Mouse (Mus musculus) ES-Bruce4 (cell line): ENCODE measurements around the gene Nck2. TPM values are rescaled to one million over a fixed set of nuclear protein-coding genes. Genes with fewer than 3 reads are reported as not detected.

ENCODE experiments used
- H3K27ac ChIP-seq: 2 replicates; pipeline ENCODE4 v1.5.1; 2012; ENCODE audit warnings: low read length, inconsistent platforms; ENCODE audit not compliant: insufficient read depth
- H3K27me3 ChIP-seq: 2 replicates; pipeline ENCODE4 v1.6.1; 2012; ENCODE audit warnings: mild to moderate bottlenecking, low read length, inconsistent platforms; ENCODE audit not compliant: control insufficient read depth, poor library complexity, insufficient read depth, severe bottlenecking
- H3K36me3 ChIP-seq: 2 replicates; pipeline ENCODE4 v1.6.1; 2012; ENCODE audit warnings: inconsistent platforms, mild to moderate bottlenecking, low read length, moderate library complexity; ENCODE audit not compliant: control insufficient read depth, poor library complexity, insufficient read depth, severe bottlenecking
- H3K4me1 ChIP-seq: one replicate; pipeline ENCODE4 v1.8.1; 2011; ENCODE audit warnings: low read length; ENCODE audit not compliant: control insufficient read depth, insufficient read depth
- H3K4me3 ChIP-seq: 2 replicates; pipeline ENCODE4 v1.5.1; 2011; ENCODE audit warnings: low read depth, mild to moderate bottlenecking, low read length
- H3K9ac ChIP-seq: 2 replicates; pipeline ENCODE4 v1.6.1; 2012; ENCODE audit warnings: low read depth, mild to moderate bottlenecking, inconsistent platforms; ENCODE audit not compliant: poor library complexity, severe bottlenecking
- H3K9me3 ChIP-seq: replicated peaks from 2 replicates; pipeline ENCODE4 v1.6.1; 2012; ENCODE audit warnings: mild to moderate bottlenecking, low read length, inconsistent platforms; ENCODE audit not compliant: control insufficient read depth, poor library complexity, insufficient read depth, severe bottlenecking
- CTCF ChIP-seq: IDR thresholded peaks from one replicate; pipeline ENCODE4 v1.8.1; 2011; ENCODE audit warnings: low read depth, low read length
- EP300 ChIP-seq: IDR thresholded peaks from 2 replicates; pipeline ENCODE4 v1.6.1; 2011; ENCODE audit warnings: low read depth, low read length; ENCODE audit not compliant: insufficient read depth
- POLR2A ChIP-seq: IDR thresholded peaks from one replicate; pipeline ENCODE4 v1.8.1; 2011; ENCODE audit warnings: low read length; ENCODE audit not compliant: insufficient read depth
- polyA plus RNA-seq: library from polyadenylated mRNA; stranded (reverse); fragments of >200 nt; gene quantifications from 2 replicates; pipeline ENCODE4 v1.2.4, GENCODE M21; 2011; ENCODE audit warnings: low read depth; ENCODE audit not compliant: missing spikeins, insufficient read depth, insufficient read length

The Nck2 gene
- polyA plus RNA-seq, 1 experiment, result 21.2 TPM

DNA sequence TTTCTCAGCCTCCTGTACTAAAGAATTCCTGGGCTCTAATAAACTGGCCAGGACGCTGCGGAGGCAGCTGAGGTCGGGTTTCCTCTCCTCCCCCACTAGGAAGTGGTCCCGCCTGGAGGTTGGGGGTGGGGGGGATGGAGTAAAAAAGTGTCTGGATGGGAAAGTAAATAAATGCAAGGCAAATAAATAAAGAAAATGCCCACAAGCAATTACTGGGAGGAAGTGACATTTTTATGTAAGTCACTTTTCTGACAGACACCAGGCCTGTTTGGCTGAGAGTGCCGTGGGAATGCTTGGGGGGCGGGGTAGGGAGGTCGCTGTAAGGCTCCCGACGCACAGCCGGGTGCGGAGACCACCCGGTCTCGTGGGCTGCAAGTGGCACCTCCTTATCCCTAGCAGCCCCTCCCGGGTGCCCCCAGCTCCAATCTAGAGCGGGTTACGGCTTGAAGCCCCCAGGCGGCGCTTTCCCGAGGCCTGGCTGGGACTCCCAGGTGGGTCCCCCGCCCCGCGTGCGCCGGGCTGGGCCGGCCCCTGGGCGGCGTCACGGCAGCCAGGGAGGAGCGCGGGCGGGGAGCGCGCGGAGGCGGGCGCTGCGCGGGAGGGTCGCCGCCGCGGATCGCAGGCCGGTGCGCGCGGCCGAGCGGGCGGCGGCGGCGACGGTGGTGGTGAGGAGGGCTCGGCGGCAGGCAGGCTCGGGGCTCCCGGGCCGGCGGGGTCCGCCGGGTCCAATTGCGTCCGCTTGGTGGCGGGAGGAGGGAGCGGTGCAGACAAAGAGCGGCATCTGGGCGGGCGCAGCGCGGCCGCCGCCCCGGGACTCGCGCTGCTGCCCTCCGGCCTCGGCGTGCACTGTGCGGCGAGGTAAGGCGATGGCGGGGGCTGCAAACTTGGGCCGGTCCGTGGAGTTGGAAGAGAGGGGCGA is 1.1 kb downstream of the Nck2 start:
- peak overlapping the region; percentile 96 for H3K4me3 ChIP-seq
- peak overlapping the region; percentile 92 for H3K9ac ChIP-seq
- peaks cover 2% of the 10 kb centered on the region for H3K4me1 ChIP-seq
- no peak overlapping the region for H3K27ac ChIP-seq
- TF ChIP-seq POLR2A (no peak), EP300 (0 out of 2 replicates have a peak, but pooled peaks have one; percentile 17), CTCF (no peak)
- H3K27me3 ChIP-seq, result no peaks in the 10 kb centered on the region
- H3K9me3 ChIP-seq, result no peaks in the 10 kb centered on the region
- H3K36me3 ChIP-seq, result no peaks in the 10 kb centered on the region

DNA sequence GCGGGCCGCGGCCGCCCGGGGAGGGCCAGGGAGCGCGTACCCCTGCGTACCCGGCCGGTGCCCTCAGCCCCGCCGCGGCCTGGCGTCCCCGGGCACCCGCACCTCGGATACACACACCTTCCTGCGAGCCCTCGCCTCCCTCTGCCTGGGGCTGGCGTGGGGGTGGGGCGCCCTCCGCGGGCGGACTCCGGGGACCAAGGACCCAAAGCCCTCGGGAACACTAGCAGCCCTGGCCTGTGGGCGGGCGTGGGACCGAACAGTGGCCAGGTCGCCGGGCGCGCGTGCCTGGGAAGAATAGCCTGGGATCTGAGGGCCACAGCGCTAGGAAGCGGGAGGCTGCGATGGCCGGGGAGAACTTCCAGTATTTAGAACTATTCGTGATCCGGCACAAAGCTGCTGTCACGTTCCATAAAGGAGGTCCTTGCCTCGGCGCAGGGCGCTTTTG is 1.7 kb downstream of the Nck2 start:
- TF ChIP-seq CTCF (no peak), POLR2A (no peak), EP300 (no peak)
- Histone ChIP-seq H3K9me3 (no peaks in the 10 kb centered on the region), H3K9ac (peak overlapping the region; percentile 92), H3K4me3 (peak overlapping the region; percentile 96), H3K27me3 (no peaks in the 10 kb centered on the region), H3K4me1 (peaks cover 2% of the 10 kb centered on the region), H3K36me3 (no peaks in the 10 kb centered on the region), H3K27ac (no peak overlapping the region)

DNA sequence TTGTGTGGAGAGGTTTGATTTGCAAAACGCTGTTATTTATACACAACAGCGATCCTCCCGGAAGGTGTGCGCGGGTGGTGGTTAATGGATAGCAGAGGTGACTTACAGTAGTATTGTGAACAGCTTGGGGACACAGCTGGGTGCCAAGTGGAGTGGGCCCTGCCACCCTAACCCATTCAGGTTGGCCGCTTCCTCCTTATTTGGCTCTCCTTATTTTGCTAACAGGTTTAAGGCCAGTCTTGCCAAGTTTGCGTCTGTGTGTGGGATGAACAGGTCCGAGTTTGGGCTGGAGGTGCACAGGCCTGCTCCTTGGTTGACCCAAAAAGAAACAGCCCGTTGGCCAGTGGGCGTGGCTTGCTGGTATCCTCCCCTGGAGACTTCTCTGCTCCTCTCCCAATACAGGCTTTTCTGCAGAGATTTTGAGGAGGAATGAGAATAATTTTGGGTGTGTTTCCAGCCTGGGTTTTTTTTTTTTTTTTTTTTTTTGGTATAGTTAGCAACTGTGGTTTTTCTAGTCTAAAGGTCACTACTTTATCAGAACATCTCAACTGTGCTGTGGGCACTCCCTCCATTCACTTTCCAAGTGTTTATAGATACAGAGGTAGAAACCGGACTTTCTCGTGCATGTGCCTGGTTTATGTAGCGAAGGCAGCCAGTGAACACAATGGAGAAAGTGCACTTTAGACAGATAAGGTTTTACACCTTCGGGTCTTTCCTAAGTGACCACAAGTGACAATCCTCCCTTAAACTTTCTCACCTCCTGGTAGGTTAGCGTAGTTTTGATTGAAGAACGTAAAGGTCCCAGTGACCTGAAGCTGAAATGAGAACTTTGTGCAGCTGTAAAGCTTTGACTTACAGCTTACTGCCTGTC is 2.6 kb downstream of the Nck2 start:
- H3K9me3 ChIP-seq, result no peaks in the 10 kb centered on the region
- no peaks in the 10 kb centered on the region for H3K36me3 ChIP-seq
- no peak for TF ChIP-seq POLR2A
- no peak for TF ChIP-seq EP300
- no peak for TF ChIP-seq CTCF
- H3K4me3 ChIP-seq, result peak overlapping the region; percentile 96
- peak overlapping the region; percentile 92 for H3K9ac ChIP-seq
- no peaks in the 10 kb centered on the region for H3K27me3 ChIP-seq
- no peak overlapping the region for H3K27ac ChIP-seq
- H3K4me1 ChIP-seq, result peaks cover 2% of the 10 kb centered on the region

- H3K36me3 ChIP-seq, result no peaks in the 10 kb centered on the region
- H3K4me3 ChIP-seq, result no peak overlapping the region
- H3K9ac ChIP-seq, result no peak overlapping the region
- H3K27ac ChIP-seq, result no peak overlapping the region
- no peaks in the 10 kb centered on the region for H3K27me3 ChIP-seq
- peaks cover 2% of the 10 kb centered on the region for H3K4me1 ChIP-seq
- no peaks in the 10 kb centered on the region for H3K9me3 ChIP-seq
- TF ChIP-seq CTCF (no peak), EP300 (no peak), POLR2A (no peak)
Measured at GRCm38 (mm10) chr1:43447602-43448287, 3.4 kb downstream of the Nck2 start.

GRCm38 (mm10) chr1:43450811-43451210 is 6.4 kb downstream of the Nck2 start:
- peaks cover 2% of the 10 kb centered on the region for H3K4me1 ChIP-seq
- H3K4me3 ChIP-seq, result no peak overlapping the region
- no peaks in the 10 kb centered on the region for H3K36me3 ChIP-seq
- no peaks in the 10 kb centered on the region for H3K27me3 ChIP-seq
- no peak overlapping the region for H3K9ac ChIP-seq
- no peaks in the 10 kb centered on the region for H3K9me3 ChIP-seq
- H3K27ac ChIP-seq, result no peak overlapping the region
- TF ChIP-seq EP300, result no peak
- no peak for TF ChIP-seq CTCF
- TF ChIP-seq POLR2A, result no peak
